Mouse (Mus musculus) heart, embryonic 12.5 days (tissue): ENCODE measurements around the gene Kif1b. TPM values are rescaled to one million over a fixed set of nuclear protein-coding genes. Genes with fewer than 3 reads are reported as not detected.
"Not testable (repeated sequence)": the region's sequence is repeated elsewhere in the genome, so short reads cannot be mapped to it uniquely, and the experiment has no call there.

Source experiments
- ATAC-seq: fragments of 200-750 bp; cut with Nextera tagmentation; 2 replicates; pipeline ENCODE4 v1.8.0; 2017; ENCODE audit warnings: moderate TSS enrichment, moderate library complexity; ENCODE audit not compliant: insufficient number of reproducible peaks, low FRiP score
- H3K27ac ChIP-seq: fragments of 300-500 bp; sonication (generic); 2 replicates; pipeline ENCODE4 v1.5.1; 2016; ENCODE audit warnings: mild to moderate bottlenecking, moderate library complexity; ENCODE audit not compliant: poor library complexity, severe bottlenecking
- H3K27me3 ChIP-seq: fragments of 300-500 bp; sonication (generic); replicated peaks from 2 replicates; pipeline ENCODE4 v1.6.1; 2016; ENCODE audit warnings: mild to moderate bottlenecking, moderate library complexity
- H3K36me3 ChIP-seq: fragments of 300-500 bp; sonication (generic); 2 replicates; pipeline ENCODE4 v1.6.1; 2016; ENCODE audit warnings: mild to moderate bottlenecking, moderate library complexity
- H3K4me1 ChIP-seq: fragments of 300-500 bp; sonication (generic); replicated peaks from 2 replicates; pipeline ENCODE4 v1.6.1; 2016; ENCODE audit warnings: mild to moderate bottlenecking
- H3K4me2 ChIP-seq: fragments of 300-500 bp; sonication (generic); 2 replicates; pipeline ENCODE4 v1.6.1; 2016; ENCODE audit warnings: mild to moderate bottlenecking, moderate library complexity
- H3K4me3 ChIP-seq: fragments of 300-500 bp; sonication (generic); 2 replicates; pipeline ENCODE4 v1.5.1; 2016; ENCODE audit warnings: mild to moderate bottlenecking
- H3K9ac ChIP-seq: fragments of 300-500 bp; sonication (generic); 2 replicates; pipeline ENCODE4 v1.6.1; 2016; ENCODE audit warnings: mild to moderate bottlenecking, moderate library complexity
- H3K9me3 ChIP-seq: fragments of 300-500 bp; sonication (generic); replicated peaks from 2 replicates; pipeline ENCODE4 v1.6.1; 2016; ENCODE audit warnings: mild to moderate bottlenecking, moderate library complexity
- WGBS: fragments of 180-500 bp; shearing (Covaris S2); methylation state at CpG from one replicate; pipeline ENCODE4 v1.1.7; 2016; 5-methylcytosine and 5-hydroxymethylcytosine counted together
- polyA plus RNA-seq: library from polyadenylated mRNA; unstranded; fragments of >200 nt; fragmentation: Nextera tagmentation; extraction: Ambion mirVana; gene quantifications from 2 replicates; pipeline ENCODE4 v1.2.1, GENCODE M21; 2016

The Kif1b gene
- polyA plus RNA-seq, 1 experiment from 2014 or later, result 60.1 TPM

- ATAC-seq, result no peak
- 57% methylated on average over 7 of the region's 7 CpGs for WGBS
Measured at GRCm38 (mm10) chr4:149170394-149170931, 137.0 kb downstream of the Kif1b start.

GRCm38 (mm10) chr4:149169926-149170325, 137.6 kb downstream of the Kif1b start:
- not testable (repeated sequence) for H3K9me3 ChIP-seq, H3K4me2 ChIP-seq, H3K36me3 ChIP-seq, H3K27ac ChIP-seq, H3K4me3 ChIP-seq, H3K27me3 ChIP-seq, ATAC-seq, H3K9ac ChIP-seq
- 77% methylated on average over 7 of the region's 8 CpGs for WGBS
- peaks cover 24% of the 10 kb centered on the region for H3K4me1 ChIP-seq

More at GRCm38 (mm10) chr4:149170394-149170931, 137.0 kb downstream of the Kif1b start:
- Histone ChIP-seq H3K4me2 (no peak overlapping the region), H3K27ac (no peak overlapping the region), H3K4me1 (peaks cover 19% of the 10 kb centered on the region), H3K36me3 (no peaks in the 10 kb centered on the region; the same call in 1 of the 2 replicates), H3K27me3 (no peaks in the 10 kb centered on the region), H3K9me3 (no peaks in the 10 kb centered on the region), H3K9ac (no peak overlapping the region), H3K4me3 (no peak overlapping the region)

- H3K9ac ChIP-seq, result no peak overlapping the region
- 40% methylated on average over 2 of the region's 2 CpGs for WGBS
- H3K4me3 ChIP-seq, result no peak overlapping the region
- ATAC-seq, result no peak
- peak overlapping the region; percentile 79 for H3K4me2 ChIP-seq
- no peaks in the 10 kb centered on the region for H3K9me3 ChIP-seq
- H3K27me3 ChIP-seq, result no peaks in the 10 kb centered on the region
- H3K36me3 ChIP-seq, result peaks cover 22% of the 10 kb centered on the region
- H3K4me1 ChIP-seq, result peaks cover 33% of the 10 kb centered on the region
- no peak overlapping the region for H3K27ac ChIP-seq
Measured at GRCm38 (mm10) chr4:149168016-149168415, 139.5 kb downstream of the Kif1b start.

- peak overlapping the region; percentile 69 for H3K9ac ChIP-seq
- H3K9me3 ChIP-seq, result no peaks in the 10 kb centered on the region
- 1% methylated on average over 27 of the region's 27 CpGs for WGBS
- H3K4me1 ChIP-seq, result peaks cover 31% of the 10 kb centered on the region
- peak overlapping the region; percentile 92 for H3K4me3 ChIP-seq
- peak; percentile 40; the same call in 1 of the 2 replicates for ATAC-seq
- no peaks in the 10 kb centered on the region for H3K27me3 ChIP-seq
- peaks cover 30% of the 10 kb centered on the region for H3K36me3 ChIP-seq
- peak overlapping the region; percentile 79 for H3K4me2 ChIP-seq
- peak overlapping the region; percentile 57; the same call in 1 of the 2 replicates for H3K27ac ChIP-seq
Measured at GRCm38 (mm10) chr4:149166957-149167611, 140.4 kb downstream of the Kif1b start.

GRCm38 (mm10) chr4:149166215-149166946, 141.1 kb downstream of the Kif1b start, which contains the start of gene Pgd:
Gene Pgd (minus strand): TSS chr4:149166771.
- peaks cover 37% of the 10 kb centered on the region for H3K36me3 ChIP-seq
- H3K27ac ChIP-seq, result peak within 1 kb of the TSS; percentile 95
- peak within 1 kb of the TSS; percentile 92 for H3K4me3 ChIP-seq
- H3K4me1 ChIP-seq, result peaks cover 31% of the 10 kb centered on the region
- H3K9ac ChIP-seq, result peak within 1 kb of the TSS; percentile 92
- ATAC-seq, result peak; percentile 99
- H3K9me3 ChIP-seq, result no peaks in the 10 kb centered on the region
- under 1% methylated on average over 48 of the region's 59 CpGs for WGBS
- H3K27me3 ChIP-seq, result no peaks in the 10 kb centered on the region
- peak within 1 kb of the TSS; percentile 79 for H3K4me2 ChIP-seq

GRCm38 (mm10) chr4:149164150-149164549, 143.3 kb downstream of the Kif1b start:
- H3K9ac ChIP-seq, result no peak overlapping the region
- H3K27ac ChIP-seq, result no peak overlapping the region
- H3K27me3 ChIP-seq, result no peaks in the 10 kb centered on the region
- peaks cover 58% of the 10 kb centered on the region for H3K36me3 ChIP-seq
- no peak overlapping the region for H3K4me2 ChIP-seq
- WGBS, result 67% methylated on average over 5 of the region's 5 CpGs
- no peak overlapping the region for H3K4me3 ChIP-seq
- peaks cover 26% of the 10 kb centered on the region for H3K4me1 ChIP-seq
- H3K9me3 ChIP-seq, result no peaks in the 10 kb centered on the region
- no peak for ATAC-seq

GRCm38 (mm10) chr4:149163196-149163595, 144.3 kb downstream of the Kif1b start:
- no peak overlapping the region for H3K9ac ChIP-seq
- peaks cover 26% of the 10 kb centered on the region for H3K4me1 ChIP-seq
- ATAC-seq, result no peak
- H3K4me2 ChIP-seq, result no peak overlapping the region
- no peaks in the 10 kb centered on the region for H3K9me3 ChIP-seq
- no peak overlapping the region for H3K4me3 ChIP-seq
- no peak overlapping the region for H3K27ac ChIP-seq
- peaks cover 68% of the 10 kb centered on the region for H3K36me3 ChIP-seq
- 86% methylated on average over 1 of the region's 1 CpGs for WGBS
- H3K27me3 ChIP-seq, result no peaks in the 10 kb centered on the region

GRCm38 (mm10) chr4:149161166-149161565, 146.3 kb downstream of the Kif1b start:
- H3K36me3 ChIP-seq, result peaks cover 88% of the 10 kb centered on the region
- peaks cover 21% of the 10 kb centered on the region for H3K4me1 ChIP-seq
- no peaks in the 10 kb centered on the region for H3K9me3 ChIP-seq
- H3K9ac ChIP-seq, result no peak overlapping the region
- H3K4me3 ChIP-seq, result no peak overlapping the region
- no peak for ATAC-seq
- H3K4me2 ChIP-seq, result no peak overlapping the region
- 93% methylated on average over 6 of the region's 6 CpGs for WGBS
- no peak overlapping the region for H3K27ac ChIP-seq
- no peaks in the 10 kb centered on the region for H3K27me3 ChIP-seq

- WGBS, result 89% methylated on average over 13 of the region's 13 CpGs
- ATAC-seq, result no peak
- peaks cover 97% of the 10 kb centered on the region for H3K36me3 ChIP-seq
- peaks cover 12% of the 10 kb centered on the region for H3K4me1 ChIP-seq
- H3K4me2 ChIP-seq, result no peak overlapping the region
- no peaks in the 10 kb centered on the region for H3K27me3 ChIP-seq
- H3K27ac ChIP-seq, result no peak overlapping the region
- H3K4me3 ChIP-seq, result no peak overlapping the region
- H3K9ac ChIP-seq, result no peak overlapping the region
- H3K9me3 ChIP-seq, result peaks cover 3% of the 10 kb centered on the region; the same call in 1 of the 2 replicates
Measured at GRCm38 (mm10) chr4:149159891-149160290, 147.6 kb downstream of the Kif1b start.

GRCm38 (mm10) chr4:149159203-149159602, 148.3 kb downstream of the Kif1b start:
- no peak overlapping the region for H3K27ac ChIP-seq
- peaks cover 11% of the 10 kb centered on the region; the same call in 1 of the 2 replicates for H3K4me1 ChIP-seq
- H3K4me3 ChIP-seq, result no peak overlapping the region
- H3K27me3 ChIP-seq, result no peaks in the 10 kb centered on the region
- 80% methylated on average over 2 of the region's 2 CpGs for WGBS
- ATAC-seq, result no peak
- H3K9me3 ChIP-seq, result peaks cover 5% of the 10 kb centered on the region; the same call in 1 of the 2 replicates
- H3K9ac ChIP-seq, result no peak overlapping the region
- H3K36me3 ChIP-seq, result peaks cover 97% of the 10 kb centered on the region
- no peak overlapping the region for H3K4me2 ChIP-seq

GRCm38 (mm10) chr4:149157415-149157973, 150.0 kb downstream of the Kif1b start:
- H3K36me3 ChIP-seq, result peaks cover 99% of the 10 kb centered on the region
- no peak overlapping the region for H3K4me3 ChIP-seq
- no peak overlapping the region for H3K4me2 ChIP-seq
- 91% methylated on average over 8 of the region's 8 CpGs for WGBS
- H3K9me3 ChIP-seq, result peaks cover 5% of the 10 kb centered on the region; the same call in 1 of the 2 replicates
- no peaks in the 10 kb centered on the region for H3K4me1 ChIP-seq
- H3K9ac ChIP-seq, result no peak overlapping the region
- H3K27ac ChIP-seq, result no peak overlapping the region
- H3K27me3 ChIP-seq, result no peaks in the 10 kb centered on the region
- no peak for ATAC-seq
